ENCODE assay signal across 25 mouse cellular contexts in the genomic region with DNA sequence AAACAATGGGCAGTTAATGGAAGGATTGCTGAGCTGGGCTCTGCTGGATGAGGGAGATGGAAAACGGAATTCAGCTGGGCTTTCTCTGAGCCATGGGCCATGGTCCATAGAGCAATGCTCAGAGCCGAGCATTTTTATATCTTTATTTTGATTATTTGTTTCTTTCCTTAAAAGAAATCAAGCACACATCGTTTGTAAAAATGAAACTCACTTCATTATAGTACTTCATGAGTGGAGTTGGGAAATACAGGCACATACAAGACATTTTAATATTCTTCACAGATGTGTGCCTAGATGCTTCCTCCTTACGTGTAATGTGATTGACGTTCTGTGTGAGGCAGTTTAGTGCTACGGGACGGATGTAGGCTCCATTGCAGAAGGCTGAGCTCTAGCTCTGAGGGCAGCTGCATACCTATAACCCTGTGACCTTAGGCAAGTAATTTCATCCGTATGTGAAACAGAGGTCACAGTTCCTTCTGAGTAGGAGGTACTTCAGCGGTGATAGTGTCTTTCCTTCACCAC.
"Had no signal": no experiment of that assay in that cellular context is flagged by ENCODE, and none has a peak within 500 bp of the region (broad histone marks: within the 10 kb centered on the region; RNA-seq: fewer than 3 reads in every experiment).

No protein-coding gene starts in this region.

- H3K27ac ChIP-seq: heart, adult 2 months; heart, embryonic 13.5 days; heart, embryonic 15.5 days; hindbrain, embryonic 13.5 days; hindbrain, embryonic 15.5 days; hindbrain, postnatal 0 days; kidney, embryonic 15.5 days; layer of hippocampus, adult 2 months; limb, embryonic 13.5 days; limb, embryonic 15.5 days had no signal

- ATAC-seq: hindbrain, postnatal 0 days; intestine, embryonic 16.5 days had no signal

- DNase-seq: gastrocnemius, postnatal 14 days; gastrocnemius, postnatal 36 days; heart, adult 11 months; heart, adult 2 months; heart, postnatal 14 days; heart, postnatal 36 days; kidney, adult 11 months; kidney, adult 2 months; kidney, adult 9 months; kidney, postnatal 10 days; kidney, postnatal 25 days; kidney, postnatal 4 days; layer of hippocampus, postnatal 36 days; left cerebral cortex, postnatal 4 days had no signal

- H3K4me2 ChIP-seq: heart, embryonic 11.5 days; heart, embryonic 13.5 days; heart, embryonic 15.5 days; hindbrain, embryonic 13.5 days; hindbrain, embryonic 15.5 days; kidney, embryonic 15.5 days; limb, embryonic 13.5 days; limb, embryonic 15.5 days had no signal

- H3K27me3 ChIP-seq: heart, embryonic 13.5 days; heart, embryonic 15.5 days; hindbrain, embryonic 13.5 days; hindbrain, embryonic 15.5 days; kidney, embryonic 15.5 days; limb, embryonic 13.5 days; limb, embryonic 15.5 days had no signal

- H3K4me1 ChIP-seq: heart, embryonic 13.5 days; heart, embryonic 15.5 days; hindbrain, embryonic 13.5 days; hindbrain, embryonic 15.5 days; limb, embryonic 13.5 days; limb, embryonic 15.5 days had no signal

- H3K9ac ChIP-seq: heart, embryonic 13.5 days; heart, embryonic 15.5 days; hindbrain, embryonic 13.5 days; hindbrain, embryonic 15.5 days; kidney, embryonic 15.5 days; limb, embryonic 13.5 days; limb, embryonic 15.5 days had no signal

- H3K36me3 ChIP-seq: heart, embryonic 13.5 days; heart, embryonic 15.5 days; hindbrain, embryonic 13.5 days; hindbrain, embryonic 15.5 days; kidney, embryonic 15.5 days; limb, embryonic 13.5 days; limb, embryonic 15.5 days had no signal

- H3K9me3 ChIP-seq: heart, embryonic 13.5 days; heart, embryonic 15.5 days; hindbrain, embryonic 13.5 days; hindbrain, embryonic 15.5 days; kidney, embryonic 15.5 days; limb, embryonic 13.5 days; limb, embryonic 15.5 days had no signal

- H3K4me3 ChIP-seq: heart, adult 2 months; heart, embryonic 13.5 days; heart, embryonic 15.5 days; hindbrain, embryonic 13.5 days; hindbrain, embryonic 15.5 days; kidney, embryonic 15.5 days; layer of hippocampus, adult 2 months; limb, embryonic 13.5 days; limb, embryonic 15.5 days had no signal
